Mouse (Mus musculus) stomach, embryonic 16.5 days (tissue): ENCODE measurements around the gene Rag2. TPM values are rescaled to one million over a fixed set of nuclear protein-coding genes. Genes with fewer than 3 reads are reported as not detected.

Experiments used
- ATAC-seq: fragments of 200-750 bp; cut with Nextera tagmentation; 2 replicates; pipeline ENCODE4 v1.8.0; 2017; ENCODE audit warnings: moderate number of reproducible peaks, moderate TSS enrichment; ENCODE audit not compliant: insufficient read depth, low FRiP score
- H3K27ac ChIP-seq: fragments of 300-500 bp; sonication (generic); 2 replicates; pipeline ENCODE4 v1.5.1; 2014; ENCODE audit warnings: low read length
- H3K27me3 ChIP-seq: fragments of 300-500 bp; sonication (generic); 2 replicates; pipeline ENCODE4 v1.6.1; 2014; ENCODE audit warnings: low read length, control low read depth, mixed read lengths; ENCODE audit not compliant: control insufficient read depth, insufficient read depth
- H3K36me3 ChIP-seq: fragments of 300-500 bp; sonication (generic); 2 replicates; pipeline ENCODE4 v1.6.1; 2014; ENCODE audit warnings: low read length; ENCODE audit not compliant: control insufficient read depth, insufficient read depth
- H3K4me1 ChIP-seq: fragments of 300-500 bp; sonication (generic); 2 replicates; pipeline ENCODE4 v1.6.1; 2014; ENCODE audit warnings: low read length, control low read depth, mixed read lengths; ENCODE audit not compliant: control insufficient read depth, insufficient read depth
- H3K4me2 ChIP-seq: fragments of 300-500 bp; sonication (generic); 2 replicates; pipeline ENCODE4 v1.6.1; 2014; ENCODE audit warnings: low read depth, low read length, mixed read lengths
- H3K4me3 ChIP-seq: fragments of 300-500 bp; sonication (generic); replicated peaks from 2 replicates; pipeline ENCODE4 v1.5.1; 2014; ENCODE audit warnings: mild to moderate bottlenecking, low read length
- H3K9ac ChIP-seq: fragments of 300-500 bp; sonication (generic); 2 replicates; pipeline ENCODE4 v1.6.1; 2014; ENCODE audit warnings: low read length
- H3K9me3 ChIP-seq: fragments of 300-500 bp; sonication (generic); replicated peaks from 2 replicates; pipeline ENCODE4 v1.6.1; 2016; ENCODE audit warnings: low read length, control low read depth; ENCODE audit not compliant: control insufficient read depth
- WGBS: fragments of 180-500 bp; shearing (Covaris S2); extraction: QIAGEN DNeasy Blood & Tissue Kit; methylation state at CpG from one replicate; pipeline ENCODE4 v1.1.7; 2014; 5-methylcytosine and 5-hydroxymethylcytosine counted together
- polyA plus RNA-seq: library from polyadenylated mRNA; unstranded; fragments of >200 nt; fragmentation: Nextera tagmentation; extraction: Ambion mirVana; gene quantifications from 2 replicates; pipeline ENCODE4 v1.2.1, GENCODE M21; 2015

The Rag2 gene
- polyA plus RNA-seq, 1 experiment from 2014 or later: 0.28 TPM

DNA sequence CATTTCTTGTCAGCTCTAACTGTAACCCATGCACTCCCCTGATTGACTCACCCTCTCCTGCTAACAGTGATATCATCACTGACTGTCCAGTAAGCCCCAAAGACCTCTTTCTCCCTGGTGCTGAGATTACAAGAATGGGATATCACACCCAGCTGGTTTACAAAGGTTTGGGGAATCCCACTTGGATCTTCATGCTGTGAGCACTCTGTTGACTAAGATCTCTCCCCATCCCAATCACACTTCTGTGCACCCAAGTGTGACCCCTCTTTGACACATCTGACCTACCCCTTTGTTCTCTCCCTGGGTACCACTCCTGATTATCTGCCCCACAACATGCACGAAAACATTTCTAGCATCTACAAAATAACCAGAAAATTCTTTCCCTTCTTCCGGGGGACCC lies 23.8 kb downstream of the Rag2 start:
- Histone ChIP-seq H3K9ac (no peak overlapping the region), H3K4me1 (no peaks in the 10 kb centered on the region), H3K27me3 (no peaks in the 10 kb centered on the region), H3K4me2 (no peak overlapping the region), H3K4me3 (no peak overlapping the region), H3K27ac (no peak overlapping the region), H3K9me3 (no peaks in the 10 kb centered on the region), H3K36me3 (no peaks in the 10 kb centered on the region)
- WGBS: 80% methylated on average over 2 of the region's 2 CpGs
- ATAC-seq: no peak

- Histone ChIP-seq H3K9me3 (no peaks in the 10 kb centered on the region), H3K36me3 (no peaks in the 10 kb centered on the region), H3K4me1 (no peaks in the 10 kb centered on the region), H3K9ac (no peak within 1 kb of the TSS), H3K4me3 (no peak within 1 kb of the TSS), H3K27me3 (no peaks in the 10 kb centered on the region), H3K4me2 (no peak within 1 kb of the TSS), H3K27ac (no peak within 1 kb of the TSS)
- 32% methylated on average over 8 of the region's 8 CpGs for WGBS
- no peak for ATAC-seq
Measured at GRCm38 (mm10) chr2:101649114-101649671, 24.7 kb downstream of the Rag2 start, which contains the start of the genes Rag1 and B230118H07Rik. Gene Rag1 (minus strand): TSS chr2:101649501. Gene B230118H07Rik (minus strand): TSS chr2:101649532.

DNA sequence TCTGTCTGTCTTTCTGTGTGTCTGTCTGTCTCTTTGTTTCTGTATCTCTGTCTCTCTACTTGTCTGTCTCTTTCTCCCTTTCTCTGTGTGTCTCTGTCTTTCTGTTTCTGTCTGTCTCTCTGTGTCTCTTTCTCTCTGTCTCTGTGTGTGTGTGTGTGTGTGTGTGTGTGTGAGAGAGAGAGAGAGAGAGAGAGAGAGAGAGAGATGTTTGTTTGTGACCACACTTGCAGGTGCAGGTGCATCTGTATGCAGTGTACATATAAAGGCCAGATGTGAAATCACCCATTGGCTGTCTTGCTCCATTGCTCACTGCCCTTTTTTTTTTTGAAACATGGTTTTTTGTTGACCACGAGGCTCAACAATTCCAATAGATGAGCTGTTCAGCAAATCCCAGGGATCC lies 25.9 kb downstream of the Rag2 start:
- H3K4me1 ChIP-seq: no peaks in the 10 kb centered on the region
- no peaks in the 10 kb centered on the region for H3K36me3 ChIP-seq
- no peak overlapping the region for H3K27ac ChIP-seq
- 62% methylated on average over 1 of the region's 1 CpGs for WGBS
- H3K4me2 ChIP-seq: no peak overlapping the region
- H3K27me3 ChIP-seq: no peaks in the 10 kb centered on the region
- no peak overlapping the region for H3K9ac ChIP-seq
- no peak overlapping the region for H3K4me3 ChIP-seq
- ATAC-seq: no peak
- H3K9me3 ChIP-seq: no peaks in the 10 kb centered on the region

DNA sequence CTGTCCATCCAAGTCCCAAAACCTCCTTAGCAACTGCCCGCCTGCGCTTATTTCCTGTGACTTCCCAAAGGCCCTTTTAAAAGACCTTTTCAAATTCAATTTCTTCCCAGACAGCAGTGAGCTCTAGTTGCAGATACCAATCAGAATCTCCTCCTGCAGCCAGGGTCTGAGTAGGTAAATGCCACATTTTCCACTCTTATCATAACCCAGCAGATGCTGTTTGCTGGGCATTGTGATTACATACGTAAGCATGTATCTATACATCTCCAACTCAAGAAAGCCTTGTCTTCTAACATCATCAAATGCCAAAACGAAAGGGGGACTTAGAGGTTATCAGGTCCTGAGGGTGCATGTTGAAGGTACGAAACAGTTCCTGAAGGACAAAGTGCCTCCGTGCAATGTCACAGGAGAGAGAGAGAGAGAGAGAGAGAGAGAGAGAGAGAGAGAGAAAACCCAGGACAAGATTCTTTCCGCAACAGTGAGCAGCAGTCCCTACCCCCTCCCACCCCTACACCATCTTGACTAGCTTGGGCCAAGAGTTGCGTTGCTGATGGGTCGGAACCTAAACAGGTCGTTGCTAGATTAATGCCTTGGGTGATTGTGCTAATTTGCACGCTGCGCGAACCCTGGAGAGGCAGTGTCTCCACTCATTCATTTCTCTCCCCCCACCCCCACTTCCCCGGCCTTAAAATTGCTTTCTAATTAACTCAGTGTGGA lies 27.8 kb downstream of the Rag2 start:
- no peaks in the 10 kb centered on the region for H3K36me3 ChIP-seq
- H3K4me1 ChIP-seq: no peaks in the 10 kb centered on the region
- no peaks in the 10 kb centered on the region for H3K9me3 ChIP-seq
- H3K9ac ChIP-seq: no peak overlapping the region
- ATAC-seq: no peak
- peak overlapping the region; percentile 32 for H3K4me3 ChIP-seq
- H3K4me2 ChIP-seq: peak overlapping the region; percentile 54
- H3K27me3 ChIP-seq: no peaks in the 10 kb centered on the region
- no peak overlapping the region for H3K27ac ChIP-seq
- WGBS: 38% methylated on average over 14 of the region's 14 CpGs

DNA sequence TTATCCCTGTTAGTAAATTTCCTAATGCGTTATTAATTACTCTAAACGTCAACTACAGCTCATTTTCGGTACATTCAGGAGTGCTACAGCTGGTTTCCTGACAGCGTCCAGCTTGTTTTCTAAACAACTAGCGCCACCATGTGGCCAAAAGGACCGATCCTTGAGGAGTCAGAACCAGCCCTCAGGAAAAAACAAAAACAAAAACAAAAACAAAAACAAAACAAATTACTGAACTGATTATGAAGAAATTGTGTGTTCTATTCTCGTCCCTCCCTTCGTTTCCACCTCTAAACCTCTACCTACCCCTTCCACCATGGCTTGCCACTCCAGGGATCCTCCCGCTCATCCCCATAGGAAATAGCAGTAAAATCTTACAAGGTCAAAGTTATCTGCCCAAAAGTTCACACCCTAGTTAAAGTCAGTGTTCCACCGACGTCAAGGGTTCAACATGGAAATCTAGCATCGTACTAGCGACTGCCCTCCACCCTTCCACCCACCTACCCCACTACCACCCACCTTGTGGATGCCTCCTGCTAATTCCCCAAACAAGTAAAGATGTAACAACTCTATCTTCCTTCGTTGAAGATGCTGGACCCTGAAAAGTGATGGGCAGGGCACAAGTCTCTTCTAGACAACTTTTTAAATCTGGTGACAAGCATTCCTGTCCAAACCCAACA lies 28.5 kb downstream of the Rag2 start:
- Histone ChIP-seq H3K9me3 (no peaks in the 10 kb centered on the region), H3K4me2 (peak overlapping the region; percentile 54), H3K27me3 (no peaks in the 10 kb centered on the region), H3K36me3 (no peaks in the 10 kb centered on the region), H3K4me1 (no peaks in the 10 kb centered on the region), H3K27ac (no peak overlapping the region), H3K4me3 (peak overlapping the region; percentile 32), H3K9ac (no peak overlapping the region)
- 17% methylated on average over 14 of the region's 14 CpGs for WGBS
- ATAC-seq: no peak

DNA sequence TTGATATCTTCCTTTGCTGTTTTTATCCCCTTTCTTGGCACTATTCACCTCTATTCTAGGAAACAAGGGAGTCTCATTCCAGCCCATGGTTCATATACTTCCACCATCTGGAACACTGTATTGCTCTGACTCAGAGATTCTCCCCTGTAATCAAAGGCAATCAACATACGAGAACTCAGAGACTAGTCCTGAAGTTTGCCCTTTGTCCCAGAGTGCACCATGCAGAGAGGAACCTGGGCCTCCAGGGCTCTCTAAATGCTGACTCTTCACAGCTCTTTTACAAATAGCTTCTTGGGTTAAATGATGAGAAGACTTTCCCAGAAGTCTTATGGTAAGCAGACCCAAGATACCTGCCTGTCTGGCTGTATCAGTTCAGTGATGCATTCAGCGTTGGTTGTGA lies 36.0 kb downstream of the Rag2 start:
- ATAC-seq: no peak
- H3K4me1 ChIP-seq: no peaks in the 10 kb centered on the region
- no peak overlapping the region for H3K4me2 ChIP-seq
- H3K27ac ChIP-seq: no peak overlapping the region
- no peaks in the 10 kb centered on the region for H3K36me3 ChIP-seq
- no peaks in the 10 kb centered on the region for H3K27me3 ChIP-seq
- 73% methylated on average over 2 of the region's 2 CpGs for WGBS
- H3K9me3 ChIP-seq: no peaks in the 10 kb centered on the region
- no peak overlapping the region for H3K9ac ChIP-seq
- no peak overlapping the region for H3K4me3 ChIP-seq

- Histone ChIP-seq H3K4me1 (no peaks in the 10 kb centered on the region), H3K27me3 (no peaks in the 10 kb centered on the region), H3K36me3 (no peaks in the 10 kb centered on the region), H3K27ac (no peak overlapping the region), H3K4me3 (no peak overlapping the region), H3K4me2 (no peak overlapping the region), H3K9me3 (no peaks in the 10 kb centered on the region), H3K9ac (no peak overlapping the region)
- no peak for ATAC-seq
- 24% methylated on average over 9 of the region's 9 CpGs for WGBS
Measured at GRCm38 (mm10) chr2:101665058-101665702, 40.7 kb downstream of the Rag2 start.

DNA sequence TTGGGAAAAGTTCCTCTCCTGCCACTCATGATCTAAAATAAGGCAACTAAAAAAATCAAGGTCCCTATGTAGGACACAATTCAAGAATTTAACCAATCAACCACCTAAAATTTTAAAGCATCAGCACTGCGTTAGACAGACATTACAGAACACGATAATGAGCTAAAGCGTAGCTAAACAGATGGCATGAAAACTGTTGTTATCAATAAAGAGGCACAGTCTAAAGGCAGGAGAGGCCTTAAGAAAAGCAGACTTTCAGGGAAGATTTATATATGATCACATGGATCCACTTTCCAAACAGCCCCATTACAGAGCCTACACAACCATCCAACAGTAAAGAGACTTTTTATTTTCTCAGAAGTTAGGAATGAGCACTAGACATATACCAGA lies 41.2 kb downstream of the Rag2 start:
- WGBS: 82% methylated on average over 3 of the region's 3 CpGs
- Histone ChIP-seq H3K9ac (no peak overlapping the region), H3K4me2 (no peak overlapping the region), H3K4me1 (no peaks in the 10 kb centered on the region), H3K27ac (no peak overlapping the region), H3K4me3 (no peak overlapping the region), H3K27me3 (no peaks in the 10 kb centered on the region), H3K9me3 (no peaks in the 10 kb centered on the region), H3K36me3 (no peaks in the 10 kb centered on the region)
- no peak for ATAC-seq

GRCm38 (mm10) chr2:101668751-101669150 lies 44.2 kb downstream of the Rag2 start:
- Histone ChIP-seq H3K27ac (no peak overlapping the region), H3K9ac (no peak overlapping the region), H3K9me3 (no peaks in the 10 kb centered on the region), H3K4me1 (no peaks in the 10 kb centered on the region), H3K36me3 (no peaks in the 10 kb centered on the region), H3K27me3 (no peaks in the 10 kb centered on the region), H3K4me2 (no peak overlapping the region), H3K4me3 (no peak overlapping the region)
- 80% methylated on average over 3 of the region's 3 CpGs for WGBS
- no peak for ATAC-seq
